Mouse (Mus musculus): ENCODE data around the gene Grik3. TPM values are rescaled to one million over a fixed set of nuclear protein-coding genes. Genes with fewer than 3 reads are reported as not detected.

The Grik3 gene
- total RNA-seq, 2 experiments from 2014 or later: 64.9 to 68.8 TPM

- DNase-seq: no peak
- intact Hi-C loops (cut with DNase I): no loop called here
Observed at GRCm38 (mm10) chr4:125763056-125763455, 272.6 kb downstream of the Grik3 start.

Small RNA genes lying within 50 kb of the gene (microRNA-seq; reads per million reads assigned to microRNA genes)
- not detected for gene Mir692-2
